Mouse (Mus musculus) layer of hippocampus, adult 9-11 months (tissue): ENCODE data around the gene Plekha1.
A peak's percentile ranks its signal among the peaks of the same experiment; 100 is the strongest.

Experiments
- DNase-seq: peaks from one replicate; pipeline ENCODE4 v3.0.0; 2022

The Plekha1 gene

DNA sequence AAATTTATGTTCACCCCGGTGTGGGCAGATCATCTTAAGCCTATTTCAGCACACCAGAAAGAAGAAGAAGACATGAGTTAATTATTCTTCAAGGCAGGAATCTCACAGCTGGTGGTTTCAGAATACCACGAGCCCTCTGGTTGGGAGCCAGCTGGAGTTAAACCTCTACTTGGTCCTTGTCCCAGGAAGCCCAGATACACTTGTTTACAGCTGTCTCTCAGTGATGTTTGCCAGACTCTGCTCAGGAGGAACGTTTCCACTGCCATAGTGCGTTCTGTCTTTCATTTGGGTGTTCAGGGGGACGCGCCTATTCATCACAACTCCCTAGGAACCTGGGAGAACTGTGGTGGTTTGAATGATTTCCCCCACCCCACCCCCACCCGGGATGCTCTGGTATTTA is 94.3 kb downstream of the Plekha1 start:
- DNase-seq: peak; percentile 45

DNA sequence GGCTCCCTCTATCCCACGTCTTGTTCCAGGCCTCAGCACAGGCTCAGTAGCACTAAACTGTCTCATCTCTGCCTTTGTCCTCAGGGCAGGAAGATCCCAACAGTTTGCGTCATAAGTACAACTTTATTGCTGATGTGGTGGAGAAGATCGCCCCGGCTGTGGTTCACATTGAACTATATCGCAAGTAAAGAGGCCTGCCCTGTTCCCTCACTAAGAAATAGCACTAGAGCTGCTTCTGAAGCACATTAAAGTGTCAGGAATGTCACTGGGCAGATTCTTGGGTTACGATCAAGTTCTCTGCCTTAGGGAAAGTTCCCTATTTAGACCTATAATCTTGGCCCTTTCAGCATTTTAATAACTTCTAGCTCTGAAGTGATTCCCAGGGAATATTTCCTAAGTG is 95.9 kb downstream of the Plekha1 start:
- DNase-seq: no peak
